Mouse (Mus musculus): ENCODE measurements around the gene Efna3. TPM values are rescaled to one million over a fixed set of nuclear protein-coding genes. Genes with fewer than 3 reads are reported as not detected.

Efna3 gene
- not detected in 3 replicates for total RNA-seq (2017)

DNA sequence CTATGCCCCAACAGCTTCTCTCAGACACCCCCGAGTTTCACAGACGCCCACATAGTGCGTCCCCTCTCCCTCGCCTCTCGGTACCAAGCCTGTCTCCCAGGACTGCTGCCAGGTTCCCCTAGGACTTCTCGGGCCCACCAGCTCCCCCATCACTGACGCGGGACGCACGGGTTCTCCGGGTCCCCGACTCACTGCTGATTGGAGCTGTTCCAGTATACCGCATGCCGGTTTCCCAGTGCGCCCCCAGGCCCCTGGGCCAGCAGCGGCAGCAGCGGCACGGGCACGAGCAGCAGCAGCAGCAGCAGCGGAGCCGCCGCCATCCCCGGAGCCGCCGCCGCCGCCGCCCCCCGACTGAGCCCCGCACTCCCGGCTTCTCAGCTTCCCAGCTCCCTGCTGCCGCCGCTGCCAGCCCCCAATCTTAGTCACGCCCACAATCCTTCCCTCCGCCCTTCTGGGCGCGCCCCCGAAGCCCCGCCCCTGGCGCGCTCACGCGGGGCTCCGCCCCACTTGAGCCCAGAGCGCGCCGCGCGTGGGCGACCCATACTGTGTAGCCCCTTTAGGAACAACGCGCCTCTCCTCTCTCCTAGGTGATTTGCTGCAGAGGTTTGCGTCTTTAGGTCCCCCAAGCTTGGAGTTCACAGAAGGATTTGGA, at the start of gene Efna3:
Efna3 (minus strand) TSS at position 452 of the 652 bp plus-strand sequence.
- ATAC-seq (replicated peaks; ENCODE audit: insufficient number of reproducible peaks, low FRiP score, low TSS enrichment, poor library complexity, severe bottlenecking), result no peak

DNA sequence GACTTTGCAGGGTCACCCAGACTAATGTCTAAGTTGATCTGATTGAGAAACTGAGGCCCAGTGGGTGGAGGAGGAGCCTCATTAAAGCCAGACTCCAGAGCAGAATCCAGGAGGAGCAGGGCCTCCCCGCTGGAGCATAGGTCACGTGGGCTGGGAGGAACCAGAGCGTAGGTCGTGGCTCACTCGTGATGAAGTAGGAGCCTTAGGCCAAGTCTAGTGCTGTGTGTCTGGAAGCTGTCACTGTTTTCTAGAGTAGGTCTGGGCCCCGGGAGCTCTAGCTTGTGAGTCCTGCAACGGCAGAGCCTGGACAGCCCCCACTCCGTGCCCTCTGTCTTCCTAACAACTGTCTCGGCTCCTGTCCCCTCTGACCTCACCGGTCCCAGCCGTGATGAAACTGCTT, 44.6 kb upstream of the Efna3 start:
- ATAC-seq (replicated peaks; ENCODE audit: insufficient number of reproducible peaks, low FRiP score, low TSS enrichment, poor library complexity, severe bottlenecking), result no peak

DNA sequence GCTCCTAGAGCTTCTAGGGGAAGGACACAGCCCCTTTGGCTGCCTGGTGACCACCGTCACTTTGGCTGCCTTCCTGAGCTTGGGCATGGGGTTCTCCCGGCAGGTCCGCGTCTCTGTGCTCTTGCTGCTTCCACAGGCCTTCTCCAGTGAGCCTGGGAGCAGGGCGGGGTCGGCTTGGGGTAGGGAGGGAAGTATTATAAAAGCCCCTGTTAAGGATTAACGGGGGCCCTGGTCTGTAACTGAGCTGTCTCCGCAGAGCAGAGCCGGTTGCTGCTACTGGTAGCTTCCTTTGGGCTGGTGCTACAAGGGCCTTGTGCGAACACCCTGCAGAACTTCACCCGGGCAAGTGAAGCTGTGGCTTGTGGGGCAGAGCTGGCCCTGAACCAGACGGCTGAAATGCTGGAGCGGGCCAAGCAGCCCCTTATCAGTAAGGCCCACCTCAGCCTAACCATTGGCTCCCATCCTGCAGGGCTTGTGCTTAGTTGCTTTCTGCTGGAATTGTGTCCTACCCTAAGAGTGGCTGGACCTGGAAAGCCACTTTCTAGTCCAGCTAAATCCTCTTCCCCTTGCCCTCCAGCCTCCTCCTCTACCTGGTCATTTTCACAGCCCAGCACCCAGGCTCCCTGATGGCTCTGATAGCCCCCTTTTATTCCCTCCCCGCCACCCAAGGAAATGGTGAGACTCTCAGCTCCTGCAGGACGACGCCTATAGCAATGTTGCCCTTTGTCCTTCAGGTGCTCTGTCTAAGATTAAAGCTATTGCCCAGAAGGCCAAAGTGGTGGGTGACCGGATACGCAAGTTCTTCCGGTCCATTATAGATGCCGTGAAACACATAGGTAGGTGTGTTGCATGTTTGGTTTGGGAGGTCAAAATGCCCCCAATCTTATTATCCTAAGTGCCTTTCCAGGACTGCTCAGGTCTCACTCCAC, 43.0 kb upstream of the Efna3 start:
- no peak for ATAC-seq (replicated peaks; ENCODE audit: insufficient number of reproducible peaks, low FRiP score, low TSS enrichment, poor library complexity, severe bottlenecking)

DNA sequence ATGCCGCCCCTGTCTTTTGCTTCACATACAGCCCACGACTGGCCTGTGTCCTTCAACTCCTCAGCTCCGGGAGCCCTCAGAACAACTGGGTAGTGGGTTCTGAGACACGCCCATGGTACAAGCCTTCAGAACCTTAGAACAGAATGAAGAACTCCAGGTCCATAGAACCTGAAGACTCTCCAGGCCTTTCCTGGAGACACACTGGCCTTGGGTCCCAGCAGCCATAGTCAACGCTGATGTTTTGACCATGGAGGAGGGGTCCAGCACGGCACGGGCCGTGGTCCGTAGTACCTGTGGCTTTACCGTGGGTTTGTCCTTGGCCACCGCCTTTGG, 42.4 kb upstream of the Efna3 start, which contains the start of gene Dcst1:
Dcst1 (minus strand) TSS at position 101 of the 333 bp plus-strand sequence.
- ATAC-seq (replicated peaks; ENCODE audit: insufficient number of reproducible peaks, low FRiP score, low TSS enrichment, poor library complexity, severe bottlenecking), result no peak

DNA sequence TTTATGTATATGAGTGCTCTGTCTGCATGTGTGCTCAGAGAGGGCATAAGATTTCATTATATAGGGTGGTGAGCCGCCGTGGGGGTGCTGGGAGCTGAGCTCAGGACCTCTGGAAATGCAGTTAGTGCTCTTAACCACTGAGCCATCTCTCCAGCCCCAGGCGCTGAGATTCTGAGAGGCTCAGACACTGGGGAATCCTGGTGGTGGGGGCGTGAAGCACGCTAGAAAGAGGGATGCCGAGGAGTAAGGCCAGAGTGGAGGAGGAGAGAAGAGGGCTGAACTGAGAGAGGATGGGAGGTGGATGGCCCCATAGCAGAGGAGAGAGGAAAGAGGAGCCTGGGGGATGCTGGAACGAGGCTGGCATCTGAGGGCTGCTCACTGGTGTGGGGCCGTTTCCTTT, 41.9 kb upstream of the Efna3 start:
- ATAC-seq (replicated peaks; ENCODE audit: insufficient number of reproducible peaks, low FRiP score, low TSS enrichment, poor library complexity, severe bottlenecking), result no peak

DNA sequence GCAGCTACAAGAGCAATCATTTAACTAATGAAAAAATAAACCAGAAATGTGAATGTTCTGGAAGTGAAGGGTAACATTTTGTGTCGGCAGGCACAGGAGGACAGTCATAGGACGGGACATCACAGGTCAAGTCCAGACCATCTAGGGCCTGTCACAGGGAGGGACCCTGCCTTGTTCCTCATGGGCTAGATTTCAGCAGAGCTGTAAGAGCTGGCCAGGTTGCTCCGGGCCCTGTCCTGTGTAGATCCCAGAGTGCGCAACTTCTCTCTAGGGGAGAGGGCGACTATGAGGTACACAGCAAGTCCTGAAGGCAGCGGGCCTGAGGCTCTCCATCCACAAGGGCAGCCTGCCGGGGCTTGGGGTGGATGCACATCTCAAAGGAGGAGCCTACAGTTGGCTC, 38.9 kb upstream of the Efna3 start, which contains the start of gene Dcst2:
Dcst2 (plus strand) TSS at position 301 of the 400 bp plus-strand sequence.
- ATAC-seq (replicated peaks; ENCODE audit: insufficient number of reproducible peaks, low FRiP score, low TSS enrichment, poor library complexity, severe bottlenecking), result no peak

DNA sequence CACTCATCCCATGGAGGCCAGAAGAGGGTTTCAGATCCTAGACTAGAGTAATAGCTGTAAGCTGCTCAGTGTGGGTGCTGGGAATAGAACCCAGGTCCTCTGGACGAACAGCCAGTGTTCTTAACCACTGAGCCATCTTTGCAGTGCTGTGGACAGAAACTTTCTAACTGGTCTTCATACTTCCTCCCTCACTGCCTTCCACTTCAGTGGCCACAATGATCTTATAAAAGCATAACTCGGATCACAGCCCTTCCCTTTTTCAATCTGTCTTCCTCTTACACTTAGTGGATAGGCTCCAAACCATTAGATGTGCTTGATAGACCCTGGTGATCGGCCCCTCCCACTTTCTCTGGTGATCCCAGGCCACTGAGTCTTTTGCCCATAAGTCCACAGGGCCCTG, 37.5 kb upstream of the Efna3 start:
- 0 out of 2 replicates have a peak, but pooled peaks have one; percentile 25 for ATAC-seq (replicated peaks; ENCODE audit: insufficient number of reproducible peaks, low FRiP score, low TSS enrichment, poor library complexity, severe bottlenecking)

DNA sequence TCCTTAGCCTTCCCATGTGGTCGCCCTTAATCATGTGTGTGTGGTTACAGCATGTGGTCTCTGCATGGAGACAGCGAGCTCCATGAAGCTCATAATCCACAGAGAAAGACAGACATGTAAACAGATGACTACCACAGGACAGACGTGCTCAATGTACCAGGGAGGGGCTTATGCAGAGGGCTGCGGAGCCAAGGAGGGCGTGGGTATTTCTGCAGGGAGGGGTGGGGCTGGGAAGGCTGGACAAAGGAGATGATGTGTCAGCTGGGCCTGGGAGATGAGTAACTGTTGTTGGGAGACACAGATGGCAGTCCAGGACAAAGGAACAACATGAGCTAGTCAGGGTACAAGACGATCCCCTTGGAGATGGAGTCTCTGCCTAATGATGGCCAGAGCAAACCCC, 36.9 kb upstream of the Efna3 start:
- ATAC-seq (replicated peaks; ENCODE audit: insufficient number of reproducible peaks, low FRiP score, low TSS enrichment, poor library complexity, severe bottlenecking), result no peak

DNA sequence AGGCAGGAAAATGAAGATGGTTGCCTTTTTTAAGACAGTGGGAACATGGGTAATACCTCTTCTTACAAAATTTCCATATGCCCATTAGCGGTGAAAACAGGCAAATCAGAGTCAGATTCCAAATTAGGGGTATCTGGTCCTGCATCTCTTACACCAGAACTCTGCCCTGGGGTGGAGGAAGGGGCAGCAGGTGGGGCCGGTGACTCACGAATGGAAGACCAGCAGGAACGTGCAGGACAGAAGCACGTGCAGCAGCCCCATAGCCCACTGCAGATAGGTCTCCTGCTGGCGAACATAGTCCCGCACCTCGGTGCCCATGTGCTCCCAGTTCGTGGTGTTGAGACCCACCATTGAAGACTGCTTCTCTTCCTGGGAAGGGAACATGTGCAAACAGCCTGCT, 33.3 kb upstream of the Efna3 start:
- no peak for ATAC-seq (replicated peaks; ENCODE audit: insufficient number of reproducible peaks, low FRiP score, low TSS enrichment, poor library complexity, severe bottlenecking)

DNA sequence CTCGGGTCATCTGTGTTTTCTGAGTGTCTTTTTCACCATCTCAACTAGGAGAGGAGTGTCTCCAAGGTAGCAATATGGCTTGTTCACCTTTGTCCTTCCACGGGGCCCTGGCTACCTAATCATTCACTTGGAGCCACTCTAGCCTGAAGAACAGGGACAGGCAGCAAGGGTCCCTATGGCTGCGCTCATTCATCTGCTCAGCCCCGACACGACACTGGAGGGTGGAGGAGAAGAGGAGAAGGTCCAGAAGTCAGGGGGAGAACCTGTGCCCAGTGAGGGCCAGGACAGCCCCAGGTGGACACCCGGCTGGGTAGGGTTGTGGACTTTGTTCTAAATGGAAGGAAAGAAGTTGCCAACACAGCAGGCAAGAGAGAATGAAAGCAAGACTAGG, 32.7 kb upstream of the Efna3 start:
- no peak for ATAC-seq (replicated peaks; ENCODE audit: insufficient number of reproducible peaks, low FRiP score, low TSS enrichment, poor library complexity, severe bottlenecking)

DNA sequence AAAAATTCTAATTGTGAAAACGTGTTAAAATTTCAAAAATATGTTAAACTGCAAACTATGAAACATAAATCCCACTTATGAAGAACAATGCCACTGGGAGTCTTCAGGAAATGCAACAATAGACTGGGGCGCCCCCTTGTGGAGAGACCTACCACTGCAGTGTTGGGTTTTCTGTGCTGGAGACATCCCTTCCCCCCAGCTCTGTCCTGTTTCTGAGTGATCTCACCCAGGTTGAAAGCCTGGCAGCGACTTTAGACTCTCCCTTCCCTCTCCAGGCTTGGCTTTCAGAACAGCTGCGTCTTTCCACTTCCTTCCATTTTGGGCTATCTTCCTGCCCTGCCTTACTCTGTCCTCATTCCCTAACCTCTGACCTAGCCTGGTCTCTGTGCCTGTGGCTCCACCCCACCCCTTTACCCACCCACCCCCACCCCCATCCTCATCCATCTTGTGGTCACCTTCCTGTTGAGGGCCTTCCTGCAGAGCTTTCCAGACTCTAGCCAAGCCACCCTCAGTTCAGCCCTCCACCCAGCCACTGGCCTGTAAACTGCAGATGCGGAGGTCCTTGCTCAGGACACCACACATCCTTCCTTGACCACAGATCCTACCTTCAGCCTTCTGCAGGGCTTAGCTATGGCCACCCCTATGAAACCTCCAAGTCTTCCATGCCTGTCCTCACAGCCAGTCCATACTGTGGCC, 32.2 kb upstream of the Efna3 start:
- ATAC-seq (replicated peaks; ENCODE audit: insufficient number of reproducible peaks, low FRiP score, low TSS enrichment, poor library complexity, severe bottlenecking), result peak; percentile 54

DNA sequence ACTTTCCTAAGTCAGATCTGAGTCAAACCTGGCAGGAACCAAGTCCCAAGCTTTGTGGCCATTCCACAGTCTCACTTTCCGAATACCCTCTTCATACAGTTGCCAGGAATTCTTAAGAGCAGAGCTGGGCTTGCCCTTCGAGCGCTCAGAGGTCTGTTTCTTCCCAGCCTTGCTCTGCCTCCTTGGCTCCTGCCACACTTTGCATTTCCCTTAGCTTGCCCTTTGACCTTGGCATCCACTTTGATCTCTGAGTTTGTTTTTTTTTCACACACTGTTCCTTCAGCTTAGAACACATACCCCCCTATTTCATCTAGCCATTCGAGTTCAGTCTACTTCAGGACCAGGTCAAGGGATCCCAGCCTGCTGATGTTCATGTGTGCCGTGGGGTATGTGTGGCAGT, 28.5 kb upstream of the Efna3 start:
- ATAC-seq (replicated peaks; ENCODE audit: insufficient number of reproducible peaks, low FRiP score, low TSS enrichment, poor library complexity, severe bottlenecking), result no peak

DNA sequence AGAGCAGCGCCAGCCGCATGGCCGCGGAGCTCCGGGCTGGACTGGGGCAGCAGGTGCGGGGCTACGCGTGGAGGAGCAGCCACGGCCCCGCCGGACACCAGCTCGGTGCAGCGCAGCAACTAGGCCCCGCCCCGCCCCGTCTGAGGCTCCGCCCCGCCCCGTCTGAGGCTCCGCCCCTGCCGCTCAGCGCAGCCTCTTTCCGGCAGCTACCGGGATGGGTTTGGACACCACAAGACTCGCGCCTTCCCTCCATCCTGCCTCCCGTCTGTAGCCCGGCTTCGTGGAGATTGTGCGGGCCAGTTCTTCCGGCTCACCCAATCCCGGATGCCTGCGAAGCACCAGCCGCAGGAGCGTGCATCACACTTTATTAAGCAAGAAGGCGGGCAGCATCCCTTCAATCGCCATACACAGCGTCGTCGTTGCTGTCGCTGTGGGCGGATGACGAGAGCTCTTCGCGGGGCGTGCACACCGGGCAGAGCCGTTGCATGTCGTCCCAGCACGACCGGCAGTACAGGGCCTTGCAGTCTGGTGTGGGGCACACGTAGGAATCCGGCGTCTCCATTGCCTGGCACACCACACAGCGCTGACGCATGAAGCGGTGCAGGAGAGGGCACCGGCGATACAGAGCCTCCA, 27.2 kb upstream of the Efna3 start, which contains the start of gene Adam15:
Adam15 (minus strand) TSS at position 128 of the 633 bp plus-strand sequence.
- peak; percentile 70 for ATAC-seq (replicated peaks; ENCODE audit: insufficient number of reproducible peaks, low FRiP score, low TSS enrichment, poor library complexity, severe bottlenecking)

DNA sequence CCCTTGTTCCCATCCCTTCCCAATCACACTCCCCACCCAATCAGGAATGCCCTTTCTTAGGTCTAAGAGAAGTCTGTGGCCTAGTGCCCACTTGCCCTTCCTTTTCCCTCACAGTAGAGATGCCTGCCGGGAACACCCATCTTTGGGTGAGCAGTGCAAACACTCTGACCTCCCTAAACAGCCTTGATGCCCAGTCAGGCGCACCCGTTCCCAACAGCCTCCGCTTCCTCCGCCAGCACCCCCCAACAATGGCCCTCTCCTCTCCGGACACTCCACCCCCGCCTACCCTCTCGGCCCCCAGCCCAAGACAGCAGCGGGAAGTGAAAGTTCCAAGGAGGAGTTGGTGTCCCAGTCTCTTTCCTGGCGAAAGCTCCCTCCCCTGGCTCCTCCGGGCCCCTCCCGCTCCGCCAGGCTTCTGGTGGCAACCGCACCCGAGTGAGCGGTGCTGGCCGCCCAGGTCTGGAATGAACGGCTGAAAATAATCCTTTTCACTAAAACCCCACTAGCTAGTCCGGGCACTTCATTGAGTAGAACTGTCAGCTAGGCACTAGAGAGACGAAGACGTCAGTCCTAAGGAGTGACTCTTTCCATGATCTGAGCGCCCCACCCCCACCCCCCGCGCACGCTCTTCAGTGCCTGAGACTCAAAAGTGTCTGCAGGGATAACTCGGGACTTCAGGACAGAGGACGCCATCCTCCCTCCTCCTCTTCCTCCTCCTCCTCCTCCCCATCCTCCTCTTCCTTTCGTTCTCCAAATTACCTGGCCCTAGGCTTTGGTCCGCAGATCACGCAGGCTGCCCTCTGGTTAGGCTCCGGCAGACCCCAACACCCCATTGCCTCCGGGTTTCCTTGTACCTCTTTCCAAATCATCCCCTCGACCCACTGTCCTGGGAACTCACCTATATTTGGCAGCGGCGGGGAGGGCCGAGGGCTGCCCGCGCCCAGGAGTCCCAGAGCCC, 26.4 kb upstream of the Efna3 start:
- ATAC-seq (replicated peaks; ENCODE audit: insufficient number of reproducible peaks, low FRiP score, low TSS enrichment, poor library complexity, severe bottlenecking), result no peak; the same call in 1 of the 2 replicates

DNA sequence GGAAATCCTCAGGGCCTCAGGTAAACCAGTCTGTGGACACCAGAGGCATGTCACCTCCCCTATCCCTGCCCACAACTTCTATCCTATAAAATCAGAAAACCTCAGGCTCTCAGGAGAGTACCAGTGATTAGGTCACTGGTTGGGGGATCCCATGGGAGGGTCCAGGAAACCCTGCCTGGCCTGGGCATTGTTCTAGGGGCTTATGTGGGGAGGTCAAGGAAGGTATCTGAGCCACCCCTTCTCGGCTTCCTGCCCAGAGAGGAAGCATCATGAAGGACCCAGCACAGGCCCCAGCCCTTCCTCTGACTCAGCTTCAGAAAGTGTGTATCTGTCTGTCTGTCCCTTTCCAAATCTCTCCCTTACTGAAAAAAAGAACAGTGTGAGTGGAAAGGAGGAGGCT, 25.2 kb upstream of the Efna3 start:
- no peak for ATAC-seq (replicated peaks; ENCODE audit: insufficient number of reproducible peaks, low FRiP score, low TSS enrichment, poor library complexity, severe bottlenecking)

DNA sequence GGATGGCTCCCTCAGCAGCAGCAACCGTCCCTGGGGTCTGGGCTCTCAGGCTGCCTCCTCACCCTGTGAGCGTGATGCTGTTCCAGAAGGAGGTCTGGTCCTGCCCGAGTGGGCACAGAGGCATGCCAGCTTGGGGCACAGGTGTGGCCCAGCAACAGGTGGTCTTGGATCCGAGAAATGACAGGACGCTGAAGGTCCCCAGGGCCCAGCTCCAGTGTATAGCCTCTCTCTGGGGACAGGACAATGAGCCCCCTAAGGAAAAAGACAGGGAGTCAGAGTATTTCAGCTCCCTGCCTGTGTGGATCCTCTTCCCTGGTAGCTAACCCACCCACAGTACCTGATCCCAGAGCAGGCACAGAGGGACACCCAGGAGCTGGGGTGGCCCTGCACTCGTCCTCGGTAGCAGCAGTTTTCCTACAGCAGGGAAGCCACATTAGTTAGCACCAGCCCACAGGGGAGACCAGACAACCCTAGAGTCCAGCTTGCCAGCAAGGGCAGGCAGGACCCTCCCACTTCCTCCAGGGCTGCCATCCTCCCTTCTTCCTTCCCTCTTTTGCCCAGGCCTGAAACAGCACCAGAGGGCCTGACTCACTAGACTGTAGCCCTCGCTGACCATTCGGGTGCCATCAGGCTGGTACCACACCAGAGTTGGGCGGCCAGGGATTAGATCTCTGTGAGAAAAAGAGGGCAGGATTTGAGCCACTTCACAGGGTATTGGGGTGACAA, 24.2 kb upstream of the Efna3 start:
- ATAC-seq (replicated peaks; ENCODE audit: insufficient number of reproducible peaks, low FRiP score, low TSS enrichment, poor library complexity, severe bottlenecking), result peak; percentile 38; the same call in 1 of the 2 replicates

DNA sequence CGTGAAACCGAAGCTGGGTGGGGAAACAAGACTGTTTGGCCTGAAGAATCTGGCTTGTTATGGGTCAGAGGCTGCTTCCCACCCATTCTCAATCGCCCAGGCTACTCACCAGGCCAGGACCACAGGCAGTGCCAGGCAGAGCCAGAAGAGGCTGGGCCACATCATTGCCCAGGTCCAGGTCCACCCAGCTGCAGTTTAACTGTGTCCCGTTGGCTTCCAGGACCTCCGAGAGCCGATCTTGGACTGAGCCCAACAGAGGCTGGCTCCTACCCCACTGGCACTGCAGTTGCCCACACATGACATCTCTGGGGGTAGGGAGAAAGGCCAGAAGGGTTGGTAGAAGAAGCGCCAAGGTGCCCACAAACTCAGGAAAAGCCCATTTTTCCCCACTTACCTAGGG, 20.5 kb upstream of the Efna3 start:
- no peak for ATAC-seq (replicated peaks; ENCODE audit: insufficient number of reproducible peaks, low FRiP score, low TSS enrichment, poor library complexity, severe bottlenecking)

Data from monocyte, adult 5-6 weeks (primary cell).